Mouse (Mus musculus) forebrain, embryonic 14.5 days (tissue): ENCODE measurements around the gene 1700028K03Rik. TPM values are rescaled to one million over a fixed set of nuclear protein-coding genes. Genes with fewer than 3 reads are reported as not detected.
A peak's percentile ranks its signal among the peaks of the same experiment; 100 is the strongest.

Experiments used
- ATAC-seq: fragments of 200-750 bp; cut with Nextera tagmentation; 2 replicates; pipeline ENCODE4 v1.8.0; 2017; ENCODE audit warnings: mild to moderate bottlenecking, moderate library complexity
- DNase-seq: peaks from one replicate; pipeline ENCODE4 v3.0.0-alpha.2; 2015; ENCODE audit warnings: low spot score
- H3K27ac ChIP-seq: fragments of 300-500 bp; sonication (generic); 2 replicates; pipeline ENCODE4 v1.5.1; 2014; ENCODE audit warnings: low read depth, mild to moderate bottlenecking, control low read depth, low read length, moderate library complexity
- H3K27me3 ChIP-seq: fragments of 300-500 bp; sonication (generic); replicated peaks from 2 replicates; pipeline ENCODE4 v1.6.1; 2014; ENCODE audit warnings: low read length, control low read depth, mixed read lengths; ENCODE audit not compliant: control insufficient read depth, insufficient read depth
- H3K36me3 ChIP-seq: fragments of 300-500 bp; sonication (generic); 2 replicates; pipeline ENCODE4 v1.6.1; 2014; ENCODE audit warnings: low read length, control low read depth; ENCODE audit not compliant: control insufficient read depth, insufficient read depth
- H3K4me1 ChIP-seq: fragments of 300-500 bp; sonication (generic); 2 replicates; pipeline ENCODE4 v1.6.1; 2014; ENCODE audit warnings: antibody characterized with exemption, low read length, control low read depth; ENCODE audit not compliant: control insufficient read depth, insufficient read depth
- H3K4me2 ChIP-seq: fragments of 300-500 bp; sonication (generic); 2 replicates; pipeline ENCODE4 v1.6.1; 2014; ENCODE audit warnings: mild to moderate bottlenecking, control low read depth, low read length
- H3K4me3 ChIP-seq: fragments of 300-500 bp; sonication (generic); 2 replicates; pipeline ENCODE4 v1.5.1; 2014; ENCODE audit warnings: low read depth, low read length, control low read depth
- H3K9ac ChIP-seq: fragments of 300-500 bp; sonication (generic); 2 replicates; pipeline ENCODE4 v1.6.1; 2014; ENCODE audit warnings: mild to moderate bottlenecking, low read length, control low read depth, moderate library complexity
- H3K9me3 ChIP-seq: fragments of 300-500 bp; sonication (generic); replicated peaks from 2 replicates; pipeline ENCODE4 v1.6.1; 2016; ENCODE audit warnings: low read length, control low read depth, mixed read lengths; ENCODE audit not compliant: control insufficient read depth
- WGBS: fragments of 180-500 bp; shearing (Covaris S2); extraction: QIAGEN DNeasy Blood & Tissue Kit; methylation state at CpG from one replicate; pipeline ENCODE4 v1.1.7; 2014; 5-methylcytosine and 5-hydroxymethylcytosine counted together
- polyA plus RNA-seq: library from polyadenylated mRNA; unstranded; fragments of >200 nt; fragmentation: Nextera tagmentation; extraction: Ambion mirVana; gene quantifications from 2 replicates; pipeline ENCODE4 v1.2.1, GENCODE M21; 2014

The 1700028K03Rik gene
- polyA plus RNA-seq, 1 experiment from 2014 or later: 0.18 TPM

DNA sequence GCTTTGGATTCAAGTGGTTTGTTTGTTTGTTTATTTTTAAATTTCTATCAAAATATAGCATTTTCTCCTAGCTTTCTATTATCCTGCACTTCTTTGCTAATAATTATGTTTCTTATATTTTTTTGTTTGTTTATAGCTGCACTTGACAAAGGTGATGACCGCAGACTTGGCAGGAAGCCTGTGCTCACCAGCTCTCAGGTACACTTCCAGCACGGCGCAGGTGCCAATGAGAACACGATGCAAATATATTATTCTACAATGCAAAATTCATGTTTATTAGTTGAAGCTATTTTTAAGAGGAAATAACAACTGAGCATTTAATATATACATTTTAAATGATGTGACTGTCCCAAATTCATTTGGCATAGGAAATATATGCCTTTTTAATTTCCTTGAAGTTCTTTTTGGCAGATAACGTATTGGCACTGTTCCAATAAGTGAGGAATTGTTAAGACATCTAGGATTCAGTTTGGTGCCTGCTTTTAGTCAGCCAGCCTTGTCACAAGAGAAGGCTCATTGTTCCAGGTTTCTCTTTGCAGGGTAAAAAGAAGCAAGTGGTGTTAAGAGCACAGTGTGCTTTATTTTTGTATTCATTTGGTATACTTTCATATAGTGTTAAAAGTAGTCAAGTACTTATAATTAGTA, 34.5 kb upstream of the 1700028K03Rik start:
- Histone ChIP-seq H3K9me3 (no peaks in the 10 kb centered on the region), H3K4me3 (no peak overlapping the region; the same call in 1 of the 2 replicates), H3K27me3 (no peaks in the 10 kb centered on the region), H3K4me1 (peaks cover 16% of the 10 kb centered on the region), H3K4me2 (0 out of 2 replicates have a peak overlapping the region, but pooled peaks have one; percentile 20), H3K9ac (no peak overlapping the region), H3K27ac (no peak overlapping the region), H3K36me3 (peaks cover 20% of the 10 kb centered on the region)
- peak; percentile 64 for DNase-seq
- 77% methylated on average over 5 of the region's 5 CpGs for WGBS
- ATAC-seq: no peak

DNA sequence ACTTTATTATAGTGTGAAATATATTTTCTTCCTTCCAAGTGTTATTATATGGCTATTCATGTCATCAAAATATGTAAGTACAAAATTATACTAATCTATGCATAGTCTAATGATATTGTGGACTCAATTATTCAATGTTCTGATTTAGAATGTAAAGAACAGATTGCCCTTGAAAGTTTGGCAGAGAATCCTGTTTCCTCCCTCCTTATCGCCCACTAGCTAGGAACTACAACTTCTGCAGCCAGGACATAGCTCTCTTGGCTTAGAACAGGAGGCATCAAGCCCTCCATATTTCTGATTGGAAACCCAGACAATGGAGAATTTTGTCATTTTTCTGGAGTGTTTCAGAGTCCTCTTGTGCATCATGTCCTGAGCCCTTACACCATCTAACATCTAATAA, 33.8 kb upstream of the 1700028K03Rik start:
- ATAC-seq (no peak), DNase-seq (peak; percentile 39)
- H3K9me3 ChIP-seq: no peaks in the 10 kb centered on the region
- WGBS: 65% methylated on average over 1 of the region's 1 CpGs
- no peak overlapping the region for H3K4me3 ChIP-seq
- H3K36me3 ChIP-seq: peaks cover 27% of the 10 kb centered on the region
- no peak overlapping the region for H3K9ac ChIP-seq
- H3K4me2 ChIP-seq: no peak overlapping the region
- H3K27me3 ChIP-seq: no peaks in the 10 kb centered on the region
- H3K27ac ChIP-seq: no peak overlapping the region
- peaks cover 16% of the 10 kb centered on the region for H3K4me1 ChIP-seq

DNA sequence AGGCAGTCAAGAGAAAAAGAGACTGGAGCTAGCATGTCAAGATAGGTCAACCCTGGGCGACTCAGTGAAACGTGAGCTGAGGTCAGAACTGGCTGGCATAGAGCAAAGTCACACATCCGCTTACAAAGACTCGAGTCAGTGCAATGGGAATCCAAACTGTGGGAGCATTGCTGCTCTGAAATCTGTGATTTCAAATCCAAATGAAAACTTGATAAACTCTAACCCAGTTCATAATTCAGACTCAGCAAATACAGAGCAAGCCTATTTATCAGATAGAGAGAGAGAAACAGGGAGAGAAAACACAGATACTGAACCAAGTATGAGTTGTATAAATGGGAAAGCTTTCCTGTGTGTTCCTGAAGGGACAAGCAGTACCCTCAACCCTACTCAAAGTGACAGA, 27.2 kb upstream of the 1700028K03Rik start, which contains the start of gene Gm42669:
Gene Gm42669 (plus strand): TSS at position 301 of the 400 bp plus-strand sequence.
- whole genome bisulfite sequencing: 84% methylated on average over 4 of the region's 4 CpGs
- H3K36me3 ChIP-seq: peaks cover 69% of the 10 kb centered on the region
- DNase-seq (no peak), ATAC-seq (no peak)
- H3K9me3 ChIP-seq: no peaks in the 10 kb centered on the region
- no peak within 1 kb of the TSS for H3K4me2 ChIP-seq
- no peak within 1 kb of the TSS for H3K9ac ChIP-seq
- H3K27me3 ChIP-seq: no peaks in the 10 kb centered on the region
- H3K4me1 ChIP-seq: no peaks in the 10 kb centered on the region
- H3K27ac ChIP-seq: no peak within 1 kb of the TSS
- no peak within 1 kb of the TSS for H3K4me3 ChIP-seq

DNA sequence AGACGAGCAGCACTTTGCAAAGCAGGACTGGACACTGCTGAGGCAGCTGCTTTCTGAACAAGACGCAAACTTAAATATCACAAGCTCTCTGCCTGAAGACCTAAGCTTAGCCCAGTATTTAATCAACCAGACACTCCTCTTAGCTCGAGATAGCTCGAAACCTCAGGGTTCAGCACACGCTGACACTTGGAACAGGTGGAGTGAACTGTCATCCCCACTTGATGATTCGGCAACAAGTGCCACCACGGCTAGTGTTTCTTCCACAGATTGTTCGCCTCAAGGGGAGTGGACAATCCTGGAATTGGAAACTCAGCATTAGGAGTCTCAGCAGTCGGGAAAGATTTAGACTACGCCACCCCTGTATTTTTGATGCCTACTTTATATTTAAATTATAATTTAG, 24.0 kb upstream of the 1700028K03Rik start:
- peaks cover 49% of the 10 kb centered on the region for H3K36me3 ChIP-seq
- no peaks in the 10 kb centered on the region for H3K4me1 ChIP-seq
- H3K9ac ChIP-seq: no peak overlapping the region
- H3K27ac ChIP-seq: no peak overlapping the region
- DNase-seq (no peak), ATAC-seq (no peak)
- no peaks in the 10 kb centered on the region for H3K9me3 ChIP-seq
- no peaks in the 10 kb centered on the region for H3K27me3 ChIP-seq
- no peak overlapping the region for H3K4me2 ChIP-seq
- 95% methylated on average over 10 of the region's 10 CpGs for WGBS
- no peak overlapping the region for H3K4me3 ChIP-seq

DNA sequence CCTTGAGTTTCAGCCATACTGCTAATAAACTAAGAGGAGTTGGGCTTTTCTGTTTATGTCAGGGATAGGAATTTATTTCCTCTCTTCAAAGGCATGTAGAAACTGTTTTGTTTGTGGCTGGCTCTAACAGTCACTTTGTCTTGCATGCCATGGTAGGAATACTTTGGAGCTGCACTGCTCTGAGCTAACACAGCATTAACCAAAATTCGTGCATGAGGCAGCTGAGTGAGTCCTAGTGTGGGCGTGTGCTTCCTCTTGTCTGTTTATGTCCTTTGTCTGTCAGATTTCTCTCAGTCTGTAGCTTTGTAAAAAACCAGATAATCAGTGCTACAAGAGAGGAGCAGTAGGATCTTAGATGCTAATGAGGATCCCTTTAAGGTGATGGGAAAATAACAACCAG, 23.2 kb upstream of the 1700028K03Rik start:
- Histone ChIP-seq H3K4me3 (no peak overlapping the region), H3K27ac (no peak overlapping the region), H3K4me2 (no peak overlapping the region), H3K9me3 (no peaks in the 10 kb centered on the region), H3K4me1 (no peaks in the 10 kb centered on the region), H3K36me3 (peaks cover 42% of the 10 kb centered on the region), H3K9ac (no peak overlapping the region), H3K27me3 (no peaks in the 10 kb centered on the region)
- ATAC-seq (no peak), DNase-seq (no peak)
- WGBS: 67% methylated on average over 2 of the region's 2 CpGs

DNA sequence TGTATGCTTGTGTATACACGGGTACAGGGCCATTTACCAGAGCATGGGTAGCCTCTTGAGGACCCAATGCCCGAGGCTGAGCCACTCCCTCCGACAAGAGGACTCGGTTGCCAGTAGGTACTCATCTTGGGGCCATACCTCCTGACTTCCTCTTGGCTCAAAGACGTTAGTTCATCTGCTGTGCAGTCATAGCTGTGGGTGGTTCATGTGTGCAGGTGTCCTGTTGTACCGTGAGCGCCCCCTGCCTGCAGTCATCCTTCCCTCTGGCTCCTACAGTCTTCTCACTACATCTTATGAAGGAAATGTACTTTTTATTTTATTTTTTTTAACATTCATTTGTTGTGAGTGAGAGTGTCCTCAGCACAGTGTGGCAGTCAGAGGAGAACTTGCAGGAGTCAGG, 20.9 kb upstream of the 1700028K03Rik start:
- Histone ChIP-seq H3K9ac (no peak overlapping the region), H3K36me3 (peaks cover 22% of the 10 kb centered on the region), H3K27me3 (no peaks in the 10 kb centered on the region), H3K4me1 (no peaks in the 10 kb centered on the region), H3K9me3 (no peaks in the 10 kb centered on the region), H3K4me2 (no peak overlapping the region), H3K27ac (no peak overlapping the region), H3K4me3 (no peak overlapping the region)
- DNase-seq (peak; percentile 60), ATAC-seq (peak; percentile 62)
- 40% methylated on average over 7 of the region's 7 CpGs for WGBS

DNA sequence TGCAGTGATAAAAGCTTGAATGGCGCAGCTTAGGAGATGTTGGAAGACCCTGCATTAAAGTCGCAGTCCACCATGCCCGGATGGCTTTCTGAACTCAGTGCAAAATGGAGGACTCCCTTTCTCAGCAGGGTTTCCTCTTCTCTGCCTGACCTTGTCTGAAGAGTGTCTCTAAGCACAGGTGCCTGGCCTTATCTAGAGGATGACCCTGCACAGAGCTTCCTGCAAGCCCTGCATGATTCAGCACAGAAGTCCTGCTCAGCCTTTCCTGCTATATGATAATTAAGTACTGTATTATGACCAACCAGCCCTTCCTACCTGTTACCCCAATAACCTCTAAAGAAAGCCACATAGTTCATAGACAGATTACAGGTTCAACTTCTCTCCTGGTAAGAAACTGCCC, 19.1 kb upstream of the 1700028K03Rik start:
- peaks cover 15% of the 10 kb centered on the region for H3K36me3 ChIP-seq
- H3K4me2 ChIP-seq: no peak overlapping the region
- no peak overlapping the region for H3K4me3 ChIP-seq
- H3K27me3 ChIP-seq: no peaks in the 10 kb centered on the region
- no peaks in the 10 kb centered on the region for H3K9me3 ChIP-seq
- no peaks in the 10 kb centered on the region for H3K4me1 ChIP-seq
- H3K27ac ChIP-seq: no peak overlapping the region
- WGBS: 91% methylated on average over 3 of the region's 3 CpGs
- ATAC-seq: no peak
- H3K9ac ChIP-seq: no peak overlapping the region
- DNase-seq: no peak

DNA sequence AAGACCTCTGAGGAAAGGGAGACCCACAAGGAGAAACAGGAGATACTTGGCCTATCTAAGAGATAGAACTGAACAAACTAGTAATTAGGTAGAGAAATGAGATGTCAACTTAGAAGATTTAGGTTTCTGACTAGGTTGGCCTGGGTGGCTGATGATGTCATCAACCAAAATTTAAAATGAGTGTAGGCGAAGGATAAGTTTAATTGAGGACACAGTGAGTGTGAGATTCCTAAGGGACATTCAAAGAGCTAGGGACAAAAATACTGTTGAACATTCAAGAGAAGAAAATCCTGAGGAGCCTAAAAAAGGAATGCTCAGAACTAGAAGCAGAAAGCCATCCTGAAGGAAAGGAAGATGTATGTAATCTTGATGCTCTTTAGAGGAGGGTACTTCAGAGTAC, 18.4 kb upstream of the 1700028K03Rik start:
- WGBS: 93% methylated on average over 1 of the region's 1 CpGs
- H3K9ac ChIP-seq: no peak overlapping the region
- H3K4me3 ChIP-seq: no peak overlapping the region
- ATAC-seq: no peak
- peaks cover 12% of the 10 kb centered on the region; the same call in 1 of the 2 replicates for H3K36me3 ChIP-seq
- DNase-seq: no peak
- no peak overlapping the region for H3K4me2 ChIP-seq
- H3K27ac ChIP-seq: no peak overlapping the region
- H3K27me3 ChIP-seq: no peaks in the 10 kb centered on the region
- H3K4me1 ChIP-seq: no peaks in the 10 kb centered on the region
- no peaks in the 10 kb centered on the region for H3K9me3 ChIP-seq

DNA sequence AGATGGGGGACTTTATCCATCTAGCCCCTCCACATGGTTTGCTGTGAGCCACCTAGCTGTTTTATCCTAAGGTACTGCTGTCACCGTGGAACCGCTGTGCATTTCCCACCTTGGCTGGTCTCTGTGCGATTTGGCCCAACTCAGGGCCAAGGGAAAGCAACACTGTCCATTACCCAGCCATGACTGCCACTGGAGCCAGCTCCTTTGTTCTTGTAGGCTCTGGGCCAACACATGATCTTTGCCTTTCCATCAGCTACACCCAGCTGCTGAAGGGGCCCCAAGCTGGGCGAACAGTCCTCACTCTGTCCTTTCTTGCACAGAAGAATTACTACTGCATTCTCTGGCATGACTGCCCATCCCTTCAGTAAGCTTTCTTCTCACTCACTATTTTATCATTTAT, 15.9 kb upstream of the 1700028K03Rik start:
- DNase-seq: no peak
- 93% methylated on average over 4 of the region's 4 CpGs for WGBS
- no peaks in the 10 kb centered on the region for H3K4me1 ChIP-seq

More for the DNA sequence above, 15.9 kb upstream of the 1700028K03Rik start:
- no peaks in the 10 kb centered on the region for H3K9me3 ChIP-seq
- H3K4me2 ChIP-seq: no peak overlapping the region
- no peak for ATAC-seq
- H3K9ac ChIP-seq: no peak overlapping the region
- H3K27me3 ChIP-seq: no peaks in the 10 kb centered on the region
- H3K36me3 ChIP-seq: no peaks in the 10 kb centered on the region
- no peak overlapping the region for H3K4me3 ChIP-seq
- no peak overlapping the region for H3K27ac ChIP-seq
